Mouse (Mus musculus): ENCODE measurements around the gene Zbtb39. TPM values are rescaled to one million over a fixed set of nuclear protein-coding genes. Genes with fewer than 3 reads are reported as not detected.

Zbtb39 gene
- polyA plus RNA-seq, 1 experiment from 2014 or later, result 4.8 TPM

DNA sequence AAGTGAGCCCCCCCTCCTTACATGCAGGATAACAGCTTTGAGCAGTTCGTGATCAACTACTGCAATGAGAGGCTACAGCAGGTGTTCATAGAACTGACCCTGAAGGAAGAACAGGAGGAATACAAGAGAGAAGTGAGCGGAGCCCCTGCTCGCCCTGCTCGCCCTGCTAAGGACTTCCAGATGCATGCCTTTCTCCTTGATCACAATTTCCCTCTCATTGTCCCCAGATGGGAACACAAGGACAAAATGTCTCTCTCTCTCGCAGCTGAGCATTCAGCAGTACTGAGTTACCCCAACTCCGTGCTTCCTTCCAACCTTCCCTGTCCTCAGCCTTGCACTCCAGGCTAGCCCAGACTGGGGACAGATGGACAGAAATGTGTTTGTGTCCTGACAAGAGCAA, 26.6 kb upstream of the Zbtb39 start:
- Histone ChIP-seq H3K36me3 (no peaks in the 10 kb centered on the region), H3K4me2 (replicated peaks) (no peak overlapping the region), H3K9ac (no peak overlapping the region), H3K27ac (0 out of 2 replicates have a peak overlapping the region, but pooled peaks have one; percentile 6), H3K4me3 (no peak overlapping the region), H3K27me3 (no peaks in the 10 kb centered on the region), H3K4me1 (peaks cover 8% of the 10 kb centered on the region), H3K9me3 (no peaks in the 10 kb centered on the region)
- no peak for ATAC-seq (ENCODE audit: insufficient number of reproducible peaks, insufficient read depth, low FRiP score, low TSS enrichment)
- 28% methylated on average over 6 of the region's 6 CpGs for WGBS

DNA sequence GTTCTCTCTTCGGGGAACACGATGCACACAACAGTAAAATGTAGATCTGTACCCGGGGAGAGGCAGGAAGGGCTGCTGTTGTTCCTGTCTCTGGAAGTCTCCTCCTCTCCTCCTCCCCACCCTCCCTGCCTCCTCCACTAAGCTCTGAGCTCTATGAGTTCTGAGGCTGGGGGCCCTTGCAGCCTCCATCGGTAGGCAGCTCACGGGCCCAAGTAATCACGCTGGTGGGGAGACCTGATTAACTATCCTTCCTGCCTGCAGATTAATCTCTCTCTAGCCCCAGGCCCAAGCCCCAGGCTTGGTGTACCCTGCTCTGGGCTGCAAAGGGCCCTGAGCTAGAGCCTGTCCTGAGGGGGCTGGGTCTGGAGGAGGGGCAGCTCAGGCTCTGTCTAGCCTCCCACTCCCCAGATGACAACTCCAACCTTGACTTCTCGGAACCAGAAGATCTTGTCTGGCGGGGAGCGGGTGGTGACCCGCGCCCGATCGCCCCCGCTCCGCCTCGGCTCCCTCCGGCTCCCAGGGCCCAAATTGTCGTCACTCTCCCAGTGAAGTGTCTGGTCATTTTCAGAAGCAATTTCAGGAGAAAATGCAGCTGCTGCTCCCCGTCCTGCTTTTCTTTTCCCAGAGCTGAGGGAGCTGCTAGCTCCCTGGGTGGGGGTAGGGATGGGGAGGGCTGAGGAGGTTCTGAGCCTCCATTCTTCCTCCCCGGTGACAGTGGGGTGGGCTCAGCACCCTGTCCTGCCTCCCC, 17.5 kb upstream of the Zbtb39 start:
- Histone ChIP-seq H3K4me3 (peak overlapping the region; percentile 7; the same call in 1 of the 2 replicates), H3K4me2 (replicated peaks) (peak overlapping the region; percentile 33), H3K27me3 (peaks cover 10% of the 10 kb centered on the region), H3K4me1 (peaks cover 19% of the 10 kb centered on the region), H3K27ac (0 out of 2 replicates have a peak overlapping the region, but pooled peaks have one; percentile 23), H3K9me3 (no peaks in the 10 kb centered on the region), H3K9ac (peak overlapping the region; percentile 32), H3K36me3 (no peaks in the 10 kb centered on the region)
- peak; percentile 69; the same call in 1 of the 2 replicates for ATAC-seq (ENCODE audit: insufficient number of reproducible peaks, insufficient read depth, low FRiP score, low TSS enrichment)
- WGBS, result 10% methylated on average over 20 of the region's 20 CpGs

DNA sequence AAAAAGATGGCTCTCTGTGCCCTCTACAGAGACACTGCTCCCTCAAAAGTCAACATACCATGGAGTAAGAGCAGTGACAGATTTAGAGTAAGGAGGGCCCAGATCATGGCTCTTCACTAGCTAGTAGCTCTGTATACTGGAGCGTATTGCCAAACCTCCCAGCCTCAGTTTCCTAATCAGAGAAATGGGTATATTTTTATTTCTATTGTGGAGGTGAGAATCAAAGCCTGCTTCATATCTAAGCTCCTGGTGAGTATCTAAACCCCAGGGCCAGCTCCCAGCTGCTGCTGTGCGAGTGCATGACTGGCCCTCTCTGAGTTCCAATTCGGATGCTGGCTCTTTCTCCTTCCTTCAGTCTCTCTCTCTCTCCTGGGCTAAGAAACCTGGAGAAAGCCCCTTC, 15.2 kb upstream of the Zbtb39 start, which contains the start of gene Tac2:
Tac2 (plus strand) TSS at position 301 of the 400 bp plus-strand sequence.
- Histone ChIP-seq H3K4me2 (replicated peaks) (no peak within 1 kb of the TSS), H3K4me1 (peaks cover 11% of the 10 kb centered on the region), H3K36me3 (no peaks in the 10 kb centered on the region), H3K9ac (no peak within 1 kb of the TSS), H3K9me3 (no peaks in the 10 kb centered on the region), H3K27ac (no peak within 1 kb of the TSS), H3K27me3 (peaks cover 10% of the 10 kb centered on the region), H3K4me3 (no peak within 1 kb of the TSS)
- ATAC-seq (ENCODE audit: insufficient number of reproducible peaks, insufficient read depth, low FRiP score, low TSS enrichment), result no peak
- 83% methylated on average over 3 of the region's 3 CpGs for WGBS

DNA sequence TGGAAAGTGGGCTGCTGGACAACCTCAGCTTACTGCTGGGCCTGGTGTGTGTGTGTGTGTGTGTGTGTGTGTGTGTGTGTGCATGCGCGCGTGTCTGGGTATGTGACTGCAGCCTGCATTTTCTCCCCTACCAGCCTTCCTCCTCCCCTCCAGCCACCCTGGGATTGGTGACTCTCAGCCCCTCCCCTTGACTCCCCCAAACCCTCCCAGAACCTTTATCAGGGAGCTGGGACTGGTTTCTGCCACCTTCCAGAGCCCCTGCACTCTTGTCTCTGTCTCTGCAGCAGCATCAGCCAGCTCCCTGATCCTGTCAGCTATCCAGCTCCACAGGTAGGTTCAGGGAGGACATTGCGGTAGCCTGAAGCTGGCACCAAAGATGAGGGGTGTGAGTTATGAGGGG, 14.2 kb upstream of the Zbtb39 start:
- no peaks in the 10 kb centered on the region for H3K36me3 ChIP-seq
- H3K27ac ChIP-seq, result no peak overlapping the region
- peaks cover 11% of the 10 kb centered on the region for H3K4me1 ChIP-seq
- H3K4me3 ChIP-seq, result no peak overlapping the region
- H3K27me3 ChIP-seq, result peaks cover 7% of the 10 kb centered on the region
- 65% methylated on average over 4 of the region's 4 CpGs for WGBS
- no peak overlapping the region for H3K4me2 ChIP-seq (replicated peaks)
- ATAC-seq (ENCODE audit: insufficient number of reproducible peaks, insufficient read depth, low FRiP score, low TSS enrichment), result no peak
- H3K9me3 ChIP-seq, result no peaks in the 10 kb centered on the region
- no peak overlapping the region for H3K9ac ChIP-seq

DNA sequence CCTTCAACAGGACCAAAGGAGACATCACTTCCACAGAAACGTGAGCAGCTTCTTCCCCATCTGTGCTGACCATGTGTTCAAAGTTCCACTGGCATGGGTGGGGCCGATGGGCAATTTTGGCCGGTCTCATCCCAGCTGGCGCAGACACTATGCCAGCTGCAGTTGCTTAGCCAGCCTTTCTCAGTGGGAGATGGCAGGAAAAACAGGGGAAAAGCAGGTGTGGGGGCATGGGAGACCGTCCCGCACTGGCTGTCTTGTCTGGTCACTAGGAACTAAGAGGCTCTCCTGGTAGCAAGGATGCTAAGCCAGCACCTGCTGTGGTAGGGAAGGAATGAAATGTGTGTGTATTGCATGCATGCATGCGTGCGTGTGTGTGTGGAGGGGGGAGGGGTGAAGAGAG, 10.9 kb upstream of the Zbtb39 start:
- Histone ChIP-seq H3K4me1 (0 out of 2 replicates have a peak, but pooled peaks cover 6% of the 10 kb centered on the region), H3K4me3 (no peak overlapping the region), H3K27me3 (no peaks in the 10 kb centered on the region; the same call in 1 of the 2 replicates), H3K4me2 (replicated peaks) (no peak overlapping the region), H3K9ac (no peak overlapping the region), H3K36me3 (no peaks in the 10 kb centered on the region), H3K9me3 (no peaks in the 10 kb centered on the region), H3K27ac (no peak overlapping the region)
- whole genome bisulfite sequencing, result 71% methylated on average over 8 of the region's 8 CpGs
- ATAC-seq (ENCODE audit: insufficient number of reproducible peaks, insufficient read depth, low FRiP score, low TSS enrichment), result no peak

DNA sequence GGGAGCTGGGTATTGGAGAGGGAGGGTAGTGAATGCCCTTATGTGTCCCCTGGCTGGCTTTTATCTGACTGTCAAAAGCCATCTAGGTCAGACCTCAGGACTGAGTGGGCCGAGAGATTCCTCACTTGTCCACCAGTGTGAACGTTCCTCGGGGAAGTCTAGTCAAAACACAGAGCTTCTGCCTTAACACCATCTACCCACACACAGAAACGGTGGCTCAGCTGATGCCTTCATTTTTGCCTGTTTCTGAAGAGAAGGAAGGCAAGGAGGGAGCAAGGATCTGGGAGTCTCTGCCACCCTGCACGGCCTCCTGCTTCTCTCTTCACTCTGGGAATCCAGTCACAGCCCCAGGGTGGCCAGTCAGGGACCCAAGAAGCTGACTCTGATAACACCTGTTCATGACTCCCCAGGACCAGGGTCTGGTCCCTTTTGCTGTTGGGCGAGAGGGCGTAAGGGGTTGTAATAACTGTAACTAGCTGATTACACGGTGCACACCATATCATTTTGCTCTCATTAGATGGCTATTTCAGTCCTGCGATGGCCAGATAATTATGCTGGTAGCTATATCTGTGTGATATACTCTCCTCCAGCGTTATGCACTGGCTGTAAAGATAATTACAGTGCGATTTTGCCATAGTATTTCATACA, 8.9 kb upstream of the Zbtb39 start:
- Histone ChIP-seq H3K9ac (no peak overlapping the region), H3K9me3 (no peaks in the 10 kb centered on the region), H3K4me1 (0 out of 2 replicates have a peak, but pooled peaks cover 6% of the 10 kb centered on the region), H3K27ac (no peak overlapping the region), H3K36me3 (no peaks in the 10 kb centered on the region), H3K4me2 (replicated peaks) (no peak overlapping the region), H3K4me3 (no peak overlapping the region), H3K27me3 (no peaks in the 10 kb centered on the region; the same call in 1 of the 2 replicates)
- ATAC-seq (ENCODE audit: insufficient number of reproducible peaks, insufficient read depth, low FRiP score, low TSS enrichment), result no peak
- WGBS, result 54% methylated on average over 11 of the region's 11 CpGs

DNA sequence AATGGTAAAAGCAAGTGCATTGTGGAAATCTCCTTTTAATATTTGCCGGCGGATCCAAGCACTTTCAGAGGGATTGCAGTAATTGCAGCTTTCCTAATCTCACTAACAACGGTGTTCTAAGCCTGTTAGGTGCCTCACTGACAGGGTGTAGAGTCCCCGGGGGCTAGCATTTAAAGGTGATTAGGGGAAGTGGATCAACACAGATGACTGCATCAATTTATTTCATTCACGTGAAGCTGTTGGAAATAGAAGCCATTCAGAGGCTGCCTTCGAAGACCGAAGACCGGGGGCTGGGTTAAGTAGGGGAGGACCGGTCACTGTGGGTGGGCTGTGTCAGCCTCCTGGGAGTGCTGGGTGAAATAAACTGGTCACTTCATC, 8.4 kb upstream of the Zbtb39 start:
- H3K4me2 ChIP-seq (replicated peaks), result no peak overlapping the region
- 26% methylated on average over 9 of the region's 9 CpGs for WGBS
- no peaks in the 10 kb centered on the region; the same call in 1 of the 2 replicates for H3K27me3 ChIP-seq
- no peak overlapping the region for H3K9ac ChIP-seq
- 0 out of 2 replicates have a peak, but pooled peaks cover 6% of the 10 kb centered on the region for H3K4me1 ChIP-seq
- H3K27ac ChIP-seq, result no peak overlapping the region
- H3K9me3 ChIP-seq, result no peaks in the 10 kb centered on the region
- no peak overlapping the region for H3K4me3 ChIP-seq
- no peaks in the 10 kb centered on the region for H3K36me3 ChIP-seq
- ATAC-seq (ENCODE audit: insufficient number of reproducible peaks, insufficient read depth, low FRiP score, low TSS enrichment), result no peak

DNA sequence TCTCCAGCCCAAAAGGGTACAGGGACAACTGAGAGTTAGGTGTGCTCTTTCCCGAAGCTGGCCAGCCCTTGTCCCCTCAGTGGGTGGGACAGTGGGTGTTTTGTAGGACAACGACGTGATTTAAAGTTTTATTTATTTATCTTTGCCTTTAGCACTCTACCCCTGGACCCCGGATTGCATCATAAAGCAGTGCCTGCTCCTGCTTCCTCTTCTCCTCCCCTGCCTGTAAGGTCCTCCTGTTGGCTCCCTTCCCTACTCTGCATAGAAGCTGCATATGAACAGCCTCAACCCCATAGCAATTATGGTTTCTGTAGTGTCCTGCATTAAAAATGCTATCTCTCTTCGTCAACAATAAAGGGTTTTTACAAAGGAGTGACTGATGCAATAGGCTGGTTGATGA, 7.9 kb upstream of the Zbtb39 start:
- no peak overlapping the region for H3K9ac ChIP-seq
- H3K4me1 ChIP-seq, result 0 out of 2 replicates have a peak, but pooled peaks cover 6% of the 10 kb centered on the region
- no peak overlapping the region for H3K4me2 ChIP-seq (replicated peaks)
- no peak for ATAC-seq (ENCODE audit: insufficient number of reproducible peaks, insufficient read depth, low FRiP score, low TSS enrichment)
- no peaks in the 10 kb centered on the region; the same call in 1 of the 2 replicates for H3K27me3 ChIP-seq
- no peaks in the 10 kb centered on the region for H3K9me3 ChIP-seq
- H3K27ac ChIP-seq, result no peak overlapping the region
- H3K4me3 ChIP-seq, result no peak overlapping the region
- no peaks in the 10 kb centered on the region for H3K36me3 ChIP-seq
- WGBS, result 35% methylated on average over 5 of the region's 5 CpGs

DNA sequence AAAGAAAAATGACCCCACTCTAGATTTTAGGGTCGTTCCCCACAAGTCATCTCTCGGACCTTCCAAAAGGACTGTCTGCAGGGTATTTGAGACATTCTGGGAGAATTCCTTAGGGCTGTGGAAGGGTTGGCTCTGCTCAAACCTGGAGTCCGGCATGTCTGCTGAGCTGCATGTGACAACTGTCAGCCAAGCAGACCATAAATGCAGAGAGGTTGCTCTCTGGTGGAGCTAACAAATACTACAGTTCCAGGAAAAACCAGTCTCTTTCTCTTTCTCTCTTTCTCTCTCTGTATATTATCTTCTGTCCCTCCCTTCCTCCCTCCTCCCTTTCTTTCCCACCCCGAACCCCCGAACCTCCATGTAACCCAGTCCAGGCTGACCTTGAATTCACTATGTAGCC, 4.9 kb upstream of the Zbtb39 start:
- no peak overlapping the region for H3K9ac ChIP-seq
- H3K4me1 ChIP-seq, result 0 out of 2 replicates have a peak, but pooled peaks cover 6% of the 10 kb centered on the region
- no peak overlapping the region for H3K27ac ChIP-seq
- no peak overlapping the region for H3K4me2 ChIP-seq (replicated peaks)
- ATAC-seq (ENCODE audit: insufficient number of reproducible peaks, insufficient read depth, low FRiP score, low TSS enrichment), result no peak
- 38% methylated on average over 5 of the region's 5 CpGs for WGBS
- H3K27me3 ChIP-seq, result no peaks in the 10 kb centered on the region
- H3K4me3 ChIP-seq, result no peak overlapping the region
- no peaks in the 10 kb centered on the region for H3K36me3 ChIP-seq
- H3K9me3 ChIP-seq, result no peaks in the 10 kb centered on the region

DNA sequence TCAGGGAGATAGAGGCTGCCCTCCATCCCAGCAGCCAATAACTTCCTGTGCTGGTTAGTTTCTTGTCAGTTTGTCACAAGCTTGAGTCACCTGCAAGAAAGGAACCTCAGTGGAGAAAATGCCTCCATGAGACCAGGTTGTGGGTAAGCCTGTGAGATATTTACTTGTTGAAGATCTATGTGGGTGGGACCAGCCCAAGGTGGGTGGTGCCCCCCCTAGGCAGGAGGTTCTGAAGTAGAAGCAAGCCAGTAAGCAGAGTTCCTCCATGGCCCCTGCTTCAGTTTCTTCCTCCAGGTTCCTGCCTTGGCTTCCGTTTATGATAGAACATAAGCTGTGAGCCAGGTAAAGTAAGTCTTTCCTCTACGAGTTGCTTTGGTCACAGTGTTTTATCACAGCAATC, 3.1 kb upstream of the Zbtb39 start:
- Histone ChIP-seq H3K4me3 (no peak overlapping the region), H3K27ac (no peak overlapping the region), H3K27me3 (no peaks in the 10 kb centered on the region), H3K9ac (no peak overlapping the region), H3K36me3 (peaks cover 1% of the 10 kb centered on the region), H3K4me1 (peaks cover 9% of the 10 kb centered on the region), H3K4me2 (replicated peaks) (no peak overlapping the region), H3K9me3 (no peaks in the 10 kb centered on the region)
- no peak for ATAC-seq (ENCODE audit: insufficient number of reproducible peaks, insufficient read depth, low FRiP score, low TSS enrichment)
- WGBS, result 62% methylated on average over 2 of the region's 2 CpGs

DNA sequence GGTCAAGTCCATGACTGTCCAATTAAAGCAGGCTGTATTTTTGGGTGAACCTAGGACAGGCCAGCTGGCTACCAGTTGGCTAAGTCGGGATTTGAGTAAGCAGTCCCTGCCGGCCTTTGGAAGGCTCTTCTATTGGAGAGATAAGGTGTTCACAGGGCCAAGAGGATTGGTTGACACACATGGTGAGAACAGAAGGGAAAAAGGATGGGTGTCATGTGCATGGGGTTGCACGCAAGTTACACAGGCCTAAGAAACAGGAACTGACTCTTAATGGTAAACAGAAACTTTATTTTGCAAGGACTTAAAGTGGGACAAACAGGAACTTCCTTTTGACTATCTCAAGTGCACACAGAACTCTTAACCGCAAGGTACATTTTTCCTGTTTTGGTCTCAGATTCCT, 2.4 kb upstream of the Zbtb39 start:
- Histone ChIP-seq H3K4me3 (no peak overlapping the region), H3K9me3 (no peaks in the 10 kb centered on the region), H3K9ac (no peak overlapping the region), H3K4me1 (peaks cover 7% of the 10 kb centered on the region), H3K36me3 (peaks cover 8% of the 10 kb centered on the region), H3K27me3 (no peaks in the 10 kb centered on the region), H3K4me2 (replicated peaks) (no peak overlapping the region), H3K27ac (no peak overlapping the region)
- no peak for ATAC-seq (ENCODE audit: insufficient number of reproducible peaks, insufficient read depth, low FRiP score, low TSS enrichment)
- WGBS, result 65% methylated on average over 4 of the region's 4 CpGs

DNA sequence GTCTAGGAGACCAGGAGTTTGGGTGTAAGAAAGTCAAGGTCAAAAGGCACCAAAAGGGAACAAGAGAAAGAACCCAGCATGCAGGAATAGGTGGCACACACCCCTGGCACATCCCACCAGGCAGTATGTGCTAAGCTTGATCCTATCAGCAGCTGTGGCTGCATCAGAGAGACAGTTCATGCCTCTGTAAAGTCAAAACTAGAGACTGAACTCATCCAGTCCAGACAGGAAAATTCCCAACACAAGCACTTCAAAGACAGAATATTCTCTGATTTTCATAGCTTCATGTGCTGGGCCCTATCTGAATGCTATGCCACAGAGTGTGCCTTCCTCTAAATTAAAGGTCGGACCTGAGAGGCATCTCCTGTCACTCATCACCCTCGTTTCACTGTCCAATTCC, 1.8 kb upstream of the Zbtb39 start:
- H3K4me2 ChIP-seq (replicated peaks), result no peak overlapping the region
- H3K27ac ChIP-seq, result no peak overlapping the region
- H3K9ac ChIP-seq, result no peak overlapping the region
- no peaks in the 10 kb centered on the region for H3K27me3 ChIP-seq
- H3K4me1 ChIP-seq, result peaks cover 7% of the 10 kb centered on the region
- no peak overlapping the region for H3K4me3 ChIP-seq
- H3K9me3 ChIP-seq, result no peaks in the 10 kb centered on the region
- WGBS, result 25% methylated on average over 2 of the region's 2 CpGs
- ATAC-seq (ENCODE audit: insufficient number of reproducible peaks, insufficient read depth, low FRiP score, low TSS enrichment), result no peak
- H3K36me3 ChIP-seq, result peaks cover 14% of the 10 kb centered on the region
